ENCODE assay signal across 9 mouse cellular contexts in the genomic region with DNA sequence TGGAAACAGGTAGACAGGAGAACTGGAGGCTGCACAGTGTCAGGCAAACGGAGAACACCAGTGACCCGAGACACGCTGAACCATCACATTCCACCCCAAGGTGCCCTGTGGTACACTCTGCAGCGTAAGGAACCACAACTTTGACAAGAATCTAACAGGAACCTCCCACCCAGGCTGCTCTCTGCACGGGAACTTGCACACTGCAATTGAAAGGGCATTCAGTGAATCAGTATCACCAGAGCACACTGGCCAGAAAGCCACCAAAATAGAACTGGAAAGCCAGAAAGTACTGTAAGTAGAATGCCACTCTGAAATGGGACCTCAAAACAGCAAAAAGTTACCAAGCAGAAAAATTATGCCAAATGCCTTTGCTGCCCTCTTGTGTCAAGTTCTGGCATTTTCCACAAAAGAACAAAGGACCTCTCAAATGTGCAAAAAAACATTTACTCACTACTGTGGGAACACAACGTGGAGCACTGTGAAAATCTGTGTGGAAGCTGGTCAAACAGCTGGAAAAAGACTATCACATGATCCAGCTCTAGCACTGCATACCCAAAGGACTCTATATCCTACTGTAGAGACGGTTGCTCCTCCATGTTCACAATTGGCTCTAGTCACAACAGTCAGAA. TPM values are rescaled to one million over a fixed set of nuclear protein-coding genes. Genes with fewer than 3 reads are reported as not detected.
DNase-seq lines count a peak whose midpoint lies in the region; ATAC-seq lines count a peak whose summit lies in the region.
"Had no signal": no experiment of that assay in that cellular context is flagged by ENCODE, and none has a peak within 500 bp of the region (broad histone marks: within the 10 kb centered on the region; RNA-seq: fewer than 3 reads in every experiment).

No protein-coding gene starts in this region.

- H3K36me3 ChIP-seq in embryonic facial prominence, embryonic 10.5 days (replicated peaks), result no peaks in the 10 kb centered on the region
- no peaks in the 10 kb centered on the region for H3K36me3 ChIP-seq in kidney, embryonic 15.5 days
- no peaks in the 10 kb centered on the region for H3K36me3 ChIP-seq in limb, embryonic 12.5 days
- H3K36me3 ChIP-seq: heart, embryonic 13.5 days had no signal

- no peak overlapping the region for H3K4me2 ChIP-seq in kidney, embryonic 15.5 days
- no peak overlapping the region for H3K4me2 ChIP-seq in limb, embryonic 12.5 days
- H3K4me2 ChIP-seq: heart, embryonic 13.5 days had no signal

- peak; percentile 53 to 69 for DNase-seq in CD8-positive naive resting alpha-beta T cell, adult 2 months (ENCODE audit: low read depth in 2 of 2, low spot score in 2 of 2)
- DNase-seq in adrenal gland, adult 2 months, result peak; percentile 45
- DNase-seq in embryonic facial prominence, embryonic 10.5 days (ENCODE audit: low spot score), result peak; percentile 66
- DNase-seq in heart, adult 8-10 months (ENCODE audit: low spot score), result peak; percentile 73
- DNase-seq in naive thymus-derived CD4-positive, alpha-beta T cell, adult 2 months (ENCODE audit: low read depth), result peak; percentile 78
- DNase-seq in thymus, postnatal 25 days, result peak; percentile 85

- 60% methylated on average over 7 of the region's 7 CpGs for WGBS in embryonic facial prominence, embryonic 10.5 days
- WGBS in kidney, embryonic 15.5 days, result 48% methylated on average over 7 of the region's 7 CpGs
- WGBS in limb, embryonic 12.5 days, result 61% methylated on average over 7 of the region's 7 CpGs

- H3K9ac ChIP-seq in kidney, embryonic 15.5 days, result no peak overlapping the region
- H3K9ac ChIP-seq in limb, embryonic 12.5 days (replicated peaks), result no peak overlapping the region
- H3K9ac ChIP-seq: heart, embryonic 13.5 days had no signal

- H3K4me3 ChIP-seq in embryonic facial prominence, embryonic 10.5 days, result no peak overlapping the region
- no peak overlapping the region for H3K4me3 ChIP-seq in kidney, embryonic 15.5 days (replicated peaks)
- no peak overlapping the region for H3K4me3 ChIP-seq in limb, embryonic 12.5 days (replicated peaks)
- H3K4me3 ChIP-seq: heart, embryonic 13.5 days had no signal

- H3K27me3 ChIP-seq in embryonic facial prominence, embryonic 10.5 days (replicated peaks; ENCODE audit: low read depth, poor library complexity, severe bottlenecking), result no peaks in the 10 kb centered on the region
- H3K27me3 ChIP-seq in kidney, embryonic 15.5 days, result no peaks in the 10 kb centered on the region
- H3K27me3 ChIP-seq in limb, embryonic 12.5 days, result no peaks in the 10 kb centered on the region

- ATAC-seq in kidney, embryonic 15.5 days (replicated peaks; ENCODE audit: low FRiP score), result peak; percentile 12; the same call in 1 of the 2 replicates
- 0 out of 2 replicates have a peak, but pooled peaks have one; percentile 45 for ATAC-seq in limb, embryonic 12.5 days (ENCODE audit: insufficient number of reproducible peaks, insufficient read depth, low FRiP score, low TSS enrichment, low read depth)

- no peaks in the 10 kb centered on the region for H3K4me1 ChIP-seq in embryonic facial prominence, embryonic 10.5 days
- H3K4me1 ChIP-seq in kidney, embryonic 15.5 days, result no peaks in the 10 kb centered on the region
- H3K4me1 ChIP-seq in limb, embryonic 12.5 days (replicated peaks), result 0 out of 2 replicates have a peak, but pooled peaks cover 3% of the 10 kb centered on the region
- H3K4me1 ChIP-seq: heart, embryonic 13.5 days had no signal

- H3K27ac ChIP-seq in embryonic facial prominence, embryonic 10.5 days (replicated peaks), result peak overlapping the region; percentile 71
- no peak overlapping the region for H3K27ac ChIP-seq in kidney, embryonic 15.5 days
- no peak overlapping the region for H3K27ac ChIP-seq in limb, embryonic 12.5 days
- H3K27ac ChIP-seq: heart, embryonic 13.5 days had no signal

- H3K9me3 ChIP-seq in embryonic facial prominence, embryonic 10.5 days, result no peaks in the 10 kb centered on the region
- no peaks in the 10 kb centered on the region for H3K9me3 ChIP-seq in kidney, embryonic 15.5 days (replicated peaks)
- H3K9me3 ChIP-seq in limb, embryonic 12.5 days, result no peaks in the 10 kb centered on the region
- H3K9me3 ChIP-seq: heart, embryonic 13.5 days had no signal

RNA-seq across cellular contexts. Expression of a gene that starts 38.2 kb away (rescaled TPM):
- 1 to 10 TPM; 3.3 to 6.3 TPM for total RNA-seq in adrenal gland, adult 2 months (2021)
- polyA plus RNA-seq in adrenal gland, adult 2 months (2012; rRNA removed), result 10.9 and 21.1 TPM in 2 replicates
- 4.3 and 5.0 TPM in 2 replicates for polyA plus RNA-seq in embryonic facial prominence, embryonic 10.5 days (2016; fragmentation: Nextera tagmentation; extraction: Ambion mirVana)
- total RNA-seq in heart, adult 8-10 months (2022), result 1 to 10 TPM in 2 of 4 experiments, under 1 TPM in 2; 0.54 to 1.5 (median 1.0) TPM
- 6.8 and 7.4 TPM in 2 replicates for polyA plus RNA-seq in kidney, embryonic 15.5 days (2015; fragmentation: Nextera tagmentation; extraction: Ambion mirVana)
- 4.3 and 6.0 TPM in 2 replicates for polyA plus RNA-seq in limb, embryonic 12.5 days (2016; fragmentation: Nextera tagmentation; extraction: Ambion mirVana)

RNA-seq across cellular contexts. Expression of a gene that starts 38.2 kb away (rescaled TPM):
- 10 to 100 TPM; 27.6 to 33.1 TPM for total RNA-seq in adrenal gland, adult 2 months (2021)
- polyA plus RNA-seq in adrenal gland, adult 2 months (2012; rRNA removed), result 13.2 and 23.8 TPM in 2 replicates
- polyA plus RNA-seq in embryonic facial prominence, embryonic 10.5 days (2016; fragmentation: Nextera tagmentation; extraction: Ambion mirVana), result 24.9 and 27.3 TPM in 2 replicates
- 10 to 100 TPM; 10.5 to 11.9 (median 11.0) TPM for total RNA-seq in heart, adult 8-10 months (2022)
- polyA plus RNA-seq in kidney, embryonic 15.5 days (2015; fragmentation: Nextera tagmentation; extraction: Ambion mirVana), result 34.4 and 34.7 TPM in 2 replicates
- polyA plus RNA-seq in limb, embryonic 12.5 days (2016; fragmentation: Nextera tagmentation; extraction: Ambion mirVana), result 27.3 and 29.4 TPM in 2 replicates

RNA-seq across cellular contexts. Expression of a gene that starts 56.3 kb away (rescaled TPM):
- total RNA-seq in adrenal gland, adult 2 months (2021), result 10 to 100 TPM; 45.2 to 59.4 TPM
- polyA plus RNA-seq in adrenal gland, adult 2 months (2012; rRNA removed), result 4.8 and 6.8 TPM in 2 replicates
- polyA plus RNA-seq in embryonic facial prominence, embryonic 10.5 days (2016; fragmentation: Nextera tagmentation; extraction: Ambion mirVana), result 28.2 and 33.8 TPM in 2 replicates
- total RNA-seq in heart, adult 8-10 months (2022), result 10 to 100 TPM; 45.6 to 49.7 (median 47.5) TPM
- polyA plus RNA-seq in kidney, embryonic 15.5 days (2015; fragmentation: Nextera tagmentation; extraction: Ambion mirVana), result 26.0 and 26.9 TPM in 2 replicates
- 29.4 and 34.7 TPM in 2 replicates for polyA plus RNA-seq in limb, embryonic 12.5 days (2016; fragmentation: Nextera tagmentation; extraction: Ambion mirVana)
